Mouse (Mus musculus) liver, embryonic 13.5 days (tissue): Measurements from ENCODE around the gene Ddx25. TPM values are rescaled to one million over a fixed set of nuclear protein-coding genes. Genes with fewer than 3 reads are reported as not detected.

Experiments
- ATAC-seq: fragments of 200-750 bp; cut with Nextera tagmentation; 2 replicates; pipeline ENCODE4 v1.8.0; 2017; ENCODE audit warnings: low read depth, mild to moderate bottlenecking, moderate number of reproducible peaks, moderate library complexity
- DNase-seq: peaks from one replicate; pipeline ENCODE4 v3.0.0; 2022
- H3K27ac ChIP-seq: fragments of 300-500 bp; sonication (generic); 2 replicates; pipeline ENCODE4 v1.5.1; 2015; ENCODE audit warnings: moderate library complexity, mild to moderate bottlenecking, inconsistent platforms
- H3K27me3 ChIP-seq: fragments of 300-500 bp; sonication (generic); 2 replicates; pipeline ENCODE4 v1.6.1; 2015; ENCODE audit warnings: mild to moderate bottlenecking, inconsistent platforms
- H3K36me3 ChIP-seq: fragments of 300-500 bp; sonication (generic); 2 replicates; pipeline ENCODE4 v1.6.1; 2015; ENCODE audit warnings: mild to moderate bottlenecking, inconsistent platforms
- H3K4me1 ChIP-seq: fragments of 300-500 bp; sonication (generic); replicated peaks from 2 replicates; pipeline ENCODE4 v1.6.1; 2015; ENCODE audit warnings: inconsistent platforms
- H3K4me2 ChIP-seq: fragments of 300-500 bp; sonication (generic); 2 replicates; pipeline ENCODE4 v1.6.1; 2015; ENCODE audit warnings: inconsistent platforms, mild to moderate bottlenecking, moderate library complexity
- H3K4me3 ChIP-seq: fragments of 300-500 bp; sonication (generic); replicated peaks from 2 replicates; pipeline ENCODE4 v1.5.1; 2015; ENCODE audit warnings: mild to moderate bottlenecking, inconsistent platforms
- H3K9ac ChIP-seq: fragments of 300-500 bp; sonication (generic); 2 replicates; pipeline ENCODE4 v1.6.1; 2015; ENCODE audit warnings: mild to moderate bottlenecking, inconsistent platforms
- H3K9me3 ChIP-seq: fragments of 300-500 bp; sonication (generic); replicated peaks from 2 replicates; pipeline ENCODE4 v1.6.1; 2016; ENCODE audit warnings: inconsistent platforms
- WGBS: fragments of 180-500 bp; shearing (Covaris S2); methylation state at CpG from one replicate; pipeline ENCODE4 v1.1.7; 2015; ENCODE audit not compliant: insufficient replicate concordance; 5-methylcytosine and 5-hydroxymethylcytosine counted together
- polyA plus RNA-seq: library from polyadenylated mRNA; unstranded; fragments of >200 nt; fragmentation: Nextera tagmentation; extraction: Ambion mirVana; gene quantifications from 2 replicates; pipeline ENCODE4 v1.2.1, GENCODE M21; 2015

Gene Ddx25
- polyA plus RNA-seq = 0.39 and 0.42 TPM in 2 replicates

- under 1% methylated on average over 56 of the region's 59 CpGs for WGBS
- peak within 1 kb of the TSS; percentile 77 for H3K9ac ChIP-seq
- H3K36me3 ChIP-seq = peaks cover 23% of the 10 kb centered on the region
- H3K27me3 ChIP-seq = peaks cover 51% of the 10 kb centered on the region
- H3K27ac ChIP-seq = peak within 1 kb of the TSS; percentile 41; the same call in 1 of the 2 replicates
- H3K9me3 ChIP-seq = no peaks in the 10 kb centered on the region
- H3K4me3 ChIP-seq = peak within 1 kb of the TSS; percentile 74
- DNase-seq (peak; percentile 16), ATAC-seq (peak; percentile 40)
- peaks cover 30% of the 10 kb centered on the region for H3K4me1 ChIP-seq
- peak within 1 kb of the TSS; percentile 82 for H3K4me2 ChIP-seq
Measured at GRCm38 (mm10) chr9:35558257-35559008, at the start of gene Ddx25, which contains the start of gene Pus3. Gene Ddx25 (minus strand): TSS chr9:35558528. Gene Pus3 (plus strand): TSS chr9:35558595.

GRCm38 (mm10) chr9:35607647-35608405, 49.5 kb upstream of the Ddx25 start:
- Histone ChIP-seq H3K9me3 (no peaks in the 10 kb centered on the region), H3K4me2 (no peak overlapping the region), H3K27me3 (no peaks in the 10 kb centered on the region), H3K4me3 (no peak overlapping the region), H3K4me1 (no peaks in the 10 kb centered on the region), H3K9ac (no peak overlapping the region), H3K36me3 (no peaks in the 10 kb centered on the region), H3K27ac (no peak overlapping the region)
- WGBS = 50% methylated on average over 8 of the region's 8 CpGs
- DNase-seq = no peak
- no peak for ATAC-seq

- no peak for DNase-seq
- no peaks in the 10 kb centered on the region for H3K27me3 ChIP-seq
- no peak for ATAC-seq
- H3K4me1 ChIP-seq = no peaks in the 10 kb centered on the region
- no peaks in the 10 kb centered on the region for H3K36me3 ChIP-seq
- H3K27ac ChIP-seq = no peak overlapping the region
- no peaks in the 10 kb centered on the region for H3K9me3 ChIP-seq
- no peak overlapping the region for H3K4me2 ChIP-seq
- H3K4me3 ChIP-seq = no peak overlapping the region
- H3K9ac ChIP-seq = no peak overlapping the region
- 15% methylated on average over 2 of the region's 2 CpGs for WGBS
Measured at GRCm38 (mm10) chr9:35592903-35593302, 34.6 kb upstream of the Ddx25 start.

- Histone ChIP-seq H3K27me3 (no peaks in the 10 kb centered on the region), H3K9ac (no peak overlapping the region), H3K36me3 (no peaks in the 10 kb centered on the region), H3K4me2 (no peak overlapping the region), H3K4me3 (no peak overlapping the region), H3K4me1 (no peaks in the 10 kb centered on the region), H3K9me3 (no peaks in the 10 kb centered on the region), H3K27ac (no peak overlapping the region)
- 7% methylated on average over 1 of the region's 1 CpGs for WGBS
- no peak for ATAC-seq
- no peak for DNase-seq
Measured at GRCm38 (mm10) chr9:35587674-35588073, 29.3 kb upstream of the Ddx25 start.

- WGBS = 9% methylated on average over 32 of the region's 32 CpGs
- Histone ChIP-seq H3K27ac (no peak overlapping the region), H3K4me1 (peaks cover 12% of the 10 kb centered on the region), H3K4me2 (peak overlapping the region; percentile 28), H3K36me3 (no peaks in the 10 kb centered on the region), H3K27me3 (peaks cover 38% of the 10 kb centered on the region), H3K9me3 (no peaks in the 10 kb centered on the region), H3K4me3 (no peak overlapping the region; the same call in 1 of the 2 replicates), H3K9ac (no peak overlapping the region)
- DNase-seq (no peak), ATAC-seq (no peak)
Measured at GRCm38 (mm10) chr9:35574416-35574815, 16.1 kb upstream of the Ddx25 start.

- DNase-seq (no peak), ATAC-seq (no peak)
- Histone ChIP-seq H3K4me2 (peak overlapping the region; percentile 73), H3K4me1 (peaks cover 27% of the 10 kb centered on the region), H3K9me3 (no peaks in the 10 kb centered on the region), H3K36me3 (peaks cover 23% of the 10 kb centered on the region), H3K4me3 (peak overlapping the region; percentile 82), H3K27ac (peak overlapping the region; percentile 96), H3K9ac (peak overlapping the region; percentile 87), H3K27me3 (peaks cover 28% of the 10 kb centered on the region)
- 5% methylated on average over 5 of the region's 5 CpGs for WGBS
Measured at GRCm38 (mm10) chr9:35570663-35571062, 12.3 kb upstream of the Ddx25 start.

GRCm38 (mm10) chr9:35569571-35570534, 11.5 kb upstream of the Ddx25 start, which contains the start of the genes Pate2 and Hyls1:
Gene Pate2 (plus strand): TSS chr9:35570284.
Gene Hyls1 (minus strand): TSS chr9:35570398.
- peaks cover 32% of the 10 kb centered on the region for H3K36me3 ChIP-seq
- ATAC-seq (peak; percentile 96), DNase-seq (peak; percentile 91)
- peak within 1 kb of the TSS; percentile 87 for H3K9ac ChIP-seq
- H3K4me1 ChIP-seq = peaks cover 27% of the 10 kb centered on the region
- H3K27ac ChIP-seq = peak within 1 kb of the TSS; percentile 96
- no peaks in the 10 kb centered on the region for H3K9me3 ChIP-seq
- H3K4me3 ChIP-seq = peak within 1 kb of the TSS; percentile 82
- H3K27me3 ChIP-seq = peaks cover 26% of the 10 kb centered on the region
- under 1% methylated on average over 86 of the region's 86 CpGs for WGBS
- H3K4me2 ChIP-seq = peak within 1 kb of the TSS; percentile 73

- no peak for ATAC-seq
- Histone ChIP-seq H3K36me3 (peaks cover 44% of the 10 kb centered on the region), H3K4me1 (peaks cover 28% of the 10 kb centered on the region), H3K27ac (no peak overlapping the region), H3K9me3 (no peaks in the 10 kb centered on the region), H3K27me3 (peaks cover 11% of the 10 kb centered on the region), H3K9ac (peak overlapping the region; percentile 87; the same call in 1 of the 2 replicates), H3K4me3 (peak overlapping the region; percentile 82; the same call in 1 of the 2 replicates), H3K4me2 (peak overlapping the region; percentile 46)
- DNase-seq = no peak
- 78% methylated on average over 3 of the region's 3 CpGs for whole genome bisulfite sequencing
Measured at GRCm38 (mm10) chr9:35567995-35568394, 9.7 kb upstream of the Ddx25 start.

- DNase-seq (no peak), ATAC-seq (no peak)
- Histone ChIP-seq H3K36me3 (peaks cover 63% of the 10 kb centered on the region), H3K4me1 (peaks cover 37% of the 10 kb centered on the region), H3K4me3 (no peak overlapping the region), H3K9ac (no peak overlapping the region), H3K4me2 (no peak overlapping the region), H3K27ac (no peak overlapping the region), H3K27me3 (no peaks in the 10 kb centered on the region), H3K9me3 (no peaks in the 10 kb centered on the region)
- WGBS = 79% methylated on average over 5 of the region's 5 CpGs
Measured at GRCm38 (mm10) chr9:35564536-35565240, 6.4 kb upstream of the Ddx25 start.

GRCm38 (mm10) chr9:35561583-35561982, 3.3 kb upstream of the Ddx25 start:
- H3K27ac ChIP-seq = no peak overlapping the region
- no peak overlapping the region for H3K4me2 ChIP-seq
- H3K27me3 ChIP-seq = peaks cover 27% of the 10 kb centered on the region
- H3K4me3 ChIP-seq = no peak overlapping the region
- H3K36me3 ChIP-seq = peaks cover 49% of the 10 kb centered on the region
- ATAC-seq (no peak), DNase-seq (no peak)
- H3K4me1 ChIP-seq = peaks cover 34% of the 10 kb centered on the region
- 54% methylated on average over 6 of the region's 6 CpGs for WGBS
- no peaks in the 10 kb centered on the region for H3K9me3 ChIP-seq
- no peak overlapping the region for H3K9ac ChIP-seq
